Mouse (Mus musculus): ENCODE data around the gene Olfr66.

- TF ChIP-seq CTCF (IDR thresholded peaks at IDR 0.05; ENCODE audit: control insufficient read depth, insufficient read depth, insufficient replicate concordance, low read depth, low read length) (no peak), POLR2A (IDR thresholded peaks at IDR 0.05; ENCODE audit: control insufficient read depth, low read depth, low read length) (no peak)
These were observed 41.3 kb downstream of the Olfr66 start for GRCm38 (mm10) chr7:103844525-103845325.

Measured in testis, adult 2 months (tissue).